In genomic region chr19:9039266-9039665, GRCm38 (mm10) we compare ENCODE assay signal across 29 mouse cellular contexts. TPM values are rescaled to one million over a fixed set of nuclear protein-coding genes. Genes with fewer than 3 reads are reported as not detected.
"Had no signal": no experiment of that assay in that cellular context is flagged by ENCODE, and none has a peak within 500 bp of the region (broad histone marks: within the 10 kb centered on the region; RNA-seq: fewer than 3 reads in every experiment).

No protein-coding gene starts in this region.

- H3K4me2 ChIP-seq: kidney, embryonic 15.5 days; limb, embryonic 12.5 days; limb, embryonic 15.5 days; liver, embryonic 13.5 days; lung, embryonic 14.5 days; midbrain, embryonic 13.5 days; neural tube, embryonic 13.5 days; stomach, embryonic 15.5 days had no signal

- H3K27me3 ChIP-seq: kidney, embryonic 15.5 days; limb, embryonic 12.5 days; limb, embryonic 15.5 days; liver, embryonic 13.5 days; midbrain, embryonic 13.5 days; neural tube, embryonic 13.5 days; stomach, embryonic 15.5 days had no signal

- DNase-seq: kidney, adult 11 months; kidney, adult 8-10 months; kidney, postnatal 10 days; kidney, postnatal 36 days; liver, embryonic 13.5 days; lung, embryonic 14.5 days; lung, postnatal 10 days; thymus, adult 2 months; thymus, postnatal 14 days; thymus, postnatal 4 days had no signal

- H3K27ac ChIP-seq: kidney, embryonic 15.5 days; limb, embryonic 12.5 days; liver, embryonic 13.5 days; midbrain, embryonic 10.5 days; midbrain, embryonic 13.5 days; neural tube, embryonic 13.5 days; stomach, embryonic 15.5 days had no signal

- H3K9ac ChIP-seq: kidney, embryonic 15.5 days; limb, embryonic 12.5 days; limb, embryonic 15.5 days; liver, embryonic 13.5 days; lung, embryonic 14.5 days; midbrain, embryonic 13.5 days; neural tube, embryonic 13.5 days; stomach, embryonic 15.5 days had no signal

- ATAC-seq: hindbrain, embryonic 16.5 days; midbrain, embryonic 13.5 days; midbrain, embryonic 16.5 days had no signal

- H3K36me3 ChIP-seq: kidney, embryonic 15.5 days; limb, embryonic 12.5 days; limb, embryonic 15.5 days; liver, embryonic 13.5 days; midbrain, embryonic 10.5 days; midbrain, embryonic 13.5 days; neural tube, embryonic 13.5 days; stomach, embryonic 15.5 days had no signal

- H3K9me3 ChIP-seq: kidney, embryonic 15.5 days; limb, embryonic 12.5 days; limb, embryonic 15.5 days; liver, embryonic 13.5 days; megakaryocyte, embryonic 14.5 days; midbrain, embryonic 10.5 days; midbrain, embryonic 13.5 days; neural tube, embryonic 13.5 days; stomach, embryonic 15.5 days had no signal

- H3K4me1 ChIP-seq: limb, embryonic 12.5 days; midbrain, embryonic 10.5 days; midbrain, embryonic 13.5 days; neural tube, embryonic 13.5 days had no signal

- H3K4me3 ChIP-seq: kidney, embryonic 15.5 days; limb, embryonic 12.5 days; limb, embryonic 15.5 days; liver, embryonic 13.5 days; megakaryocyte, embryonic 14.5 days; midbrain, embryonic 10.5 days; midbrain, embryonic 13.5 days; myocyte; neural tube, embryonic 13.5 days; stomach, embryonic 15.5 days had no signal

RNA-seq across cellular contexts. Expression of gene Scgb1a1, which starts 48.5 kb away (rescaled TPM):
- total RNA-seq: layer of hippocampus, adult 8-10 months; layer of hippocampus, postnatal 14 days; left cerebral cortex, adult 18-20 months; left cerebral cortex, postnatal 10 days; left cerebral cortex, postnatal 36 days; monocyte, adult 5-6 weeks; neutrophil, adult 5-6 weeks had no signal
- polyA plus RNA-seq: hindbrain, embryonic 16.5 days; kidney, embryonic 15.5 days; limb, embryonic 12.5 days; liver, embryonic 13.5 days; liver, embryonic 16.5 days; lung, embryonic 14.5 days; midbrain, embryonic 10.5 days; midbrain, embryonic 13.5 days; midbrain, embryonic 16.5 days; myocyte; neural tube, embryonic 13.5 days; stomach, embryonic 15.5 days had no signal
